Mouse (Mus musculus) heart, embryonic 15.5 days (tissue): Measurements from ENCODE around the gene Fam166b. TPM values are rescaled to one million over a fixed set of nuclear protein-coding genes. Genes with fewer than 3 reads are reported as not detected.

ENCODE experiments used
- ATAC-seq: fragments of 200-750 bp; cut with Nextera tagmentation; replicated peaks from 2 replicates; pipeline ENCODE4 v1.8.0; 2017; ENCODE audit warnings: low read depth, moderate TSS enrichment; ENCODE audit not compliant: insufficient number of reproducible peaks, insufficient read depth, low FRiP score
- H3K27ac ChIP-seq: fragments of 300-500 bp; sonication (generic); 2 replicates; pipeline ENCODE4 v1.5.1; 2015; ENCODE audit warnings: mild to moderate bottlenecking, inconsistent platforms
- H3K27me3 ChIP-seq: fragments of 300-500 bp; sonication (generic); 2 replicates; pipeline ENCODE4 v1.6.1; 2015; ENCODE audit warnings: inconsistent platforms
- H3K36me3 ChIP-seq: fragments of 300-500 bp; sonication (generic); 2 replicates; pipeline ENCODE4 v1.6.1; 2015; ENCODE audit warnings: mild to moderate bottlenecking, inconsistent platforms
- H3K4me1 ChIP-seq: fragments of 300-500 bp; sonication (generic); replicated peaks from 2 replicates; pipeline ENCODE4 v1.6.1; 2015; ENCODE audit warnings: inconsistent platforms
- H3K4me2 ChIP-seq: fragments of 300-500 bp; sonication (generic); 2 replicates; pipeline ENCODE4 v1.6.1; 2015; ENCODE audit warnings: inconsistent platforms, mild to moderate bottlenecking, moderate library complexity
- H3K4me3 ChIP-seq: fragments of 300-500 bp; sonication (generic); 2 replicates; pipeline ENCODE4 v1.5.1; 2015; ENCODE audit warnings: mild to moderate bottlenecking, inconsistent platforms
- H3K9ac ChIP-seq: fragments of 300-500 bp; sonication (generic); 2 replicates; pipeline ENCODE4 v1.6.1; 2015; ENCODE audit warnings: mild to moderate bottlenecking, inconsistent platforms
- H3K9me3 ChIP-seq: fragments of 300-500 bp; sonication (generic); replicated peaks from 2 replicates; pipeline ENCODE4 v1.6.1; 2016; ENCODE audit warnings: inconsistent platforms
- WGBS: fragments of 180-500 bp; shearing (Covaris S2); methylation state at CpG from one replicate; pipeline ENCODE4 v1.1.7; 2015; ENCODE audit warnings: mixed read lengths; 5-methylcytosine and 5-hydroxymethylcytosine counted together
- polyA plus RNA-seq: library from polyadenylated mRNA; unstranded; fragments of >200 nt; fragmentation: Nextera tagmentation; extraction: Ambion mirVana; gene quantifications from 2 replicates; pipeline ENCODE4 v1.2.1, GENCODE M21; 2015

Fam166b gene
- polyA plus RNA-seq, 1 experiment from 2014 or later, result 0.18 TPM

DNA sequence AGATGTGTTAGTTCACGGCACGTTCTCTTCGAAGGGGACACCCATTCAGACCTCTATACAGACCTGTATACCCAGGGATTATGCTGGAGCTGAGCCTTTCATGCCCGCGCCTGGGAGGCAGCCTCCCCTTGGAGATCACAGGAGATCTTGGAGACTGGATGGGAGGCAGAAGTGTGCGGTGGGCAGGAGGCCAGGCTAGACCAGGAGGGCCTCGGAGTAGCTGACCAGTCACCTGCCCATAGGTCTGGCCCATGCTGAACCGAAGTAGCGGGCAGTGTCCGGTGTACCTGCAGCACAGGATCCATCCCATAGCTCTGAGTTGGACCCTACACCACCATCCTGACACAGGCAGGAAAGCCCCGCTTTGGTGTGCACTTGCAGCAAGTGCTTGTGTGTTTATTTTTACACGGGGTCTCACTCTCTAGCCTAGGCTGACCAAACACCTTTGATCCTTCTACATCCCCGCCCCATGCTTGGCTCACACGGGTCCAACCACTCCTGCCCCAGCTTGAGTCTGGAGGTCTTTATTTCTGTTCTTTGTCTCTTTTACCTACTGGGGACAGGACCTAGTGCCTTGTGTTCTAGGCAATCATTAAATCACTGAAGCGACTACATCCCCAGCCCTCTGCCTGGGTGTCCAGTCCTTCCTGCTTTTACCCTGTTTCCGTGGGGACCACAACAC, 613 bp downstream of the Fam166b start:
- no peaks in the 10 kb centered on the region for H3K9me3 ChIP-seq
- peaks cover 33% of the 10 kb centered on the region for H3K27me3 ChIP-seq
- H3K4me2 ChIP-seq, result peak overlapping the region; percentile 36; the same call in 1 of the 2 replicates
- H3K27ac ChIP-seq, result no peak overlapping the region
- H3K36me3 ChIP-seq, result peaks cover 32% of the 10 kb centered on the region
- 36% methylated on average over 16 of the region's 16 CpGs for WGBS
- H3K9ac ChIP-seq, result no peak overlapping the region
- peaks cover 19% of the 10 kb centered on the region for H3K4me1 ChIP-seq
- no peak for ATAC-seq
- H3K4me3 ChIP-seq, result no peak overlapping the region

DNA sequence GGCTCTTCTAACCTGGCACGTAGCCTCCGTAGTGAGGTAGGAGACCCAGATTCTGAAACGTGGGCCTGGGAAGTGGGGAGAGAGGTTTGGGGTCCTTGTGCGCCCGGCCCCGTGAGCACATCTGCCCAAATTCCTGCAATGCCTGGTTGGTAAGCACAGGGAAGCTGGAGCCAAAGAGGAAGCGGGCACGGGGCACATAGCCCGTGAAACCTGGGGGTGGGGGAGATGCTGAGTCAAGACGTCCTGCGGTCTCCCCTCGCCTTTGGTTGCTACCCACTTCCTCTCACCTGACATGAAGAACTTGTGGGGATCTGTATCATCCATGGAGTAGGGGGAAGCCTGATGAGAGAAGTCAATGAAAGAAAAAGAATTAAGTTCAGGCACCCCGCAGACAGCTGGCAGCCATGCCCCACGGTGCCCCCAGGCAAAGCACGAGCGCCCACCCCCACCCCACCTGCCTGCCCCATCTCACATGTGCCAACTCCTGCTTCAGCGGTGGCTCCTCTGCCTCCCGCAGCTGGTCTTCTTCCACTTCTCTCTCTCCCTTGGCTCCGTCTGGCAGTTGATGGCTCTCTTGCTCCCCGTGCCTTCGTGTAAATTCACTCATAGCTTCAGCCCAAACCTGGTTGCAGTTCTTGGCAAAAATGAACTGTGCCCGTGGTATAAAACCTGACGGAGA, 1.3 kb downstream of the Fam166b start:
- WGBS, result 40% methylated on average over 23 of the region's 23 CpGs
- H3K9ac ChIP-seq, result no peak overlapping the region
- no peak for ATAC-seq
- H3K4me2 ChIP-seq, result no peak overlapping the region
- H3K4me3 ChIP-seq, result no peak overlapping the region
- H3K27me3 ChIP-seq, result peaks cover 33% of the 10 kb centered on the region
- peaks cover 39% of the 10 kb centered on the region for H3K36me3 ChIP-seq
- no peaks in the 10 kb centered on the region for H3K9me3 ChIP-seq
- no peak overlapping the region for H3K27ac ChIP-seq
- H3K4me1 ChIP-seq, result peaks cover 19% of the 10 kb centered on the region

DNA sequence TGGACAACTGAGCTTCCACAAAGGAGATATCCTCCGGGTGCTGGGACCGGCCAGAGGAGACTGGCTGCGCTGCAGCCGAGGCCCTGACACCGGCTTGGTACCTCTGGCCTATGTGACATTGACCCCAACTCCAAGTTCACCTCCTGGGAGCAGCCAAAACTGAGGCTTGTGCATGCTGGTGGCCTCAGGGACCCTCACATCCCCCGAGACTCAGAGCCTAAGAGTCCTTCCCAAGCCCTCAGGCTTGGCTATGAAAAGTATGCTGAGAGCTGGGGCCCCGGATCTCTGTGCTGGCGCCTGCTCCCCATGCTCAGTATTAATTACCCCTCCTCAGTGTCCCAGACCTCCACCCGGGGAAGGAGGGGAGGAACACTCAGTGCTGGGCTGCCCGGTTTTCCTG, 2.4 kb downstream of the Fam166b start:
- Histone ChIP-seq H3K27ac (no peak overlapping the region), H3K36me3 (peaks cover 51% of the 10 kb centered on the region), H3K9ac (no peak overlapping the region), H3K4me1 (peaks cover 18% of the 10 kb centered on the region), H3K27me3 (peaks cover 33% of the 10 kb centered on the region), H3K4me2 (no peak overlapping the region), H3K4me3 (no peak overlapping the region), H3K9me3 (no peaks in the 10 kb centered on the region)
- ATAC-seq, result no peak
- 66% methylated on average over 10 of the region's 10 CpGs for WGBS

DNA sequence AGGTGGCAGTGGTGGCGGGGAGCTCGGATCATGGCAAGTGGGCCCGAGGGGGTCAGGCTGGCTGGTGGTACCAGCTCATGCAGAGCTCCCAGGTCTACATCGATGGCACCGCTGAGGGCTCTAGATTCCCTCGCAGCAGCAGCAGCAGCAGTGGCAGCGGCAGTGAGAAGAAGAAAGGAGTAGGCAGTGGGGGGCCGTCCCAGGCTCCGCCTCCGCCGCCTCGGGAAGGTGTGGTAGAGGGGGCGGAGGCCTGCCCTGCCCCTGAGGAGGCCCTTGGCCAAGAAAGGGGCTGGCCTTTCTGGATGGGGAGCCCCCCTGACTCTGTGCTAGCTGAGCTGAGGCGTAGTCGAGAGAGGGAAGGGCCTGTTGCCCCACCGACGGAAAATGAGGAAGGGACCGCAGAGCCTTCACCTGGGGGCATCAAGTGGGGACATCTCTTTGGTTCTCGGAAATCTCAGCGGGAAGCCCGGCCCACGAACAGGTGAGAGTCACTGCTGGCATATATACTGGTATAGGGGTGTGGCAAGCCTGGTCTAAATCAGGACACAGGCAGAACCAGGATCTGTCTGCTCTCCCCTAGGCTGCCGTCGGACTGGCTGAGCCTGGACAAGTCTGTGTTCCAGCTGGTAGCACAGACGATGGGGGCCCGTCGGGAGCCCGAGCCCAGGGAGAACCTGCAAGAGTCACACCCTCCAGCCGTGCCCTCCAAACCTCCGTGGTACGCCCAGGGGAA, 3.1 kb downstream of the Fam166b start:
- H3K4me2 ChIP-seq, result no peak overlapping the region
- ATAC-seq, result no peak
- peaks cover 33% of the 10 kb centered on the region for H3K27me3 ChIP-seq
- H3K36me3 ChIP-seq, result peaks cover 51% of the 10 kb centered on the region
- no peak overlapping the region for H3K27ac ChIP-seq
- WGBS, result 45% methylated on average over 31 of the region's 31 CpGs
- H3K9ac ChIP-seq, result no peak overlapping the region
- peaks cover 18% of the 10 kb centered on the region for H3K4me1 ChIP-seq
- H3K9me3 ChIP-seq, result no peaks in the 10 kb centered on the region
- H3K4me3 ChIP-seq, result no peak overlapping the region

DNA sequence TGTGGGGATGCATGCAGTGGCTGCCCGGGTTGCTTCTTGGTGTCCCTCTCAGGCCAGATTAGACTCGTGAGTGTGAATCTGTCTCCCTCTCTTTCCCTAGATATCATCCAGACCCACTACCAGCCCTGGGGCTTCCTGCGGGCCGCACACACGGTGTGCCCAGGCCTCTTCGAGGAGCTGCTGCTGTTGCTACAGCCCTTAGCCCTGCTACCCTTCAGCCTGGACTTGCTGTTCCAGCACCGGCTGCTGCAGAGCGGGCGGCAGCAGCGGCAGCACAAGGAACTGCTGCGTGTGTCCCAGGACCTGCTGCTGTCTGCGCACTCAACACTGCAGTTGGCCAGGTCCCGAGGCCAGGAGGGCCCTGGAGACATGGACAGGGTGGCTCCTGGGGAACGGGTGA, 3.7 kb downstream of the Fam166b start:
- no peak overlapping the region for H3K27ac ChIP-seq
- no peak for ATAC-seq
- H3K4me2 ChIP-seq, result no peak overlapping the region
- peaks cover 33% of the 10 kb centered on the region for H3K27me3 ChIP-seq
- H3K9ac ChIP-seq, result no peak overlapping the region
- H3K4me1 ChIP-seq, result peaks cover 18% of the 10 kb centered on the region
- peaks cover 51% of the 10 kb centered on the region for H3K36me3 ChIP-seq
- no peak overlapping the region for H3K4me3 ChIP-seq
- H3K9me3 ChIP-seq, result no peaks in the 10 kb centered on the region
- WGBS, result 42% methylated on average over 14 of the region's 14 CpGs

DNA sequence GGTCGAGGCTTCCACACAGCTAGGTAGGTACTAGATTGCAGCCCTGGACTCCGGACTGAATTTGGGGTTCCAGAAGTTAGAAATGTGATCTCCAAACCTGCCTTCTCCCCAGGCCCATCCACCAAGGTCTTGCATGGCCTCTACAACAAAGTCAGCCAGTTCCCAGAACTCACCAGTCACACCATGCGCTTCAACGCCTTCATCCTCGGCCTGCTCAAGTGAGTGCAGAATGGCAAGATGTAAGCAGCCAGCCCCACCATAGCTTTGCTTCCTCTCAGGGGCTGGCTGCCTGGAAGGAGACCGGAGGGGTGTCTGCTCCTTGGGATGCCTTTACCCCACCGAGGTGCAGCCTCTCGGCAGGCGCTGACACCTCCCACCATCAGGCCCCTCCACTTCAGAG, 4.9 kb downstream of the Fam166b start:
- peaks cover 33% of the 10 kb centered on the region for H3K27me3 ChIP-seq
- 79% methylated on average over 9 of the region's 9 CpGs for WGBS
- H3K4me2 ChIP-seq, result no peak overlapping the region
- H3K27ac ChIP-seq, result no peak overlapping the region
- no peak overlapping the region for H3K9ac ChIP-seq
- peaks cover 51% of the 10 kb centered on the region for H3K36me3 ChIP-seq
- peaks cover 28% of the 10 kb centered on the region for H3K4me1 ChIP-seq
- H3K4me3 ChIP-seq, result no peak overlapping the region
- ATAC-seq, result no peak
- no peaks in the 10 kb centered on the region for H3K9me3 ChIP-seq

DNA sequence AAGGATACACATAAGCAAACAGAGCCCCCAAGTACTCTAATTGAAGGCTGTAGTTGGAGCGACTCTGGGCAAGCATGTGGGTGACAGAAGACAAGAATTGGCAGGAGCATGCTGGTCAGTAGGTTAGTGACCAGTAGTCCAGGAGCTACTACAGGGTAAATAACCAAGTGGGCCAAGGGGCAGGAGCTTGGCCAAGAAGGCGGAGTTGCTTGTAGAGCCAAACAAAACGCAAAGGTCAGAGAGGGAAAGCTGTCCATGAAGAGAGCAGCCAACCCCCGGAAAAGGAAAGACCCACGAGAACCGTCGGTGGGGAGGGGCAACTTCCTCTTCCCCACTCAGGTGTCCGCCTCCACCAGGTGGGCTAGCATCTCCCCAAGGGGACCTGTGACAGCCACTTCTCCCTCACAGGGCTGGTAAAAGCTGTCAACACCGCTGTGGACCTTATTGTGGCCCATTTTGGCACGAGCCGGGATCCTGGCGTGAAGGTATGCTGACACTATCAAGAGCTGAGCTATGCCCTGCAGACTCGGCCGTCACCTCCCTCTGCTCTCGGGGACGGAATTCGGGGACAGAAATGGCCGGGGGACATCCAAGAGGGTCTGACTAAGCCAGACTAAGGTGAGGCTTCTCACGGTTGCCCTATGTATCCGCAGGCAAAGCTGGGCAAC, 5.5 kb downstream of the Fam166b start:
- no peak for ATAC-seq
- no peak overlapping the region for H3K27ac ChIP-seq
- H3K4me3 ChIP-seq, result no peak overlapping the region
- H3K27me3 ChIP-seq, result peaks cover 33% of the 10 kb centered on the region
- WGBS, result 77% methylated on average over 20 of the region's 20 CpGs
- H3K36me3 ChIP-seq, result peaks cover 51% of the 10 kb centered on the region
- H3K4me2 ChIP-seq, result no peak overlapping the region
- H3K9ac ChIP-seq, result no peak overlapping the region
- H3K4me1 ChIP-seq, result peaks cover 25% of the 10 kb centered on the region
- H3K9me3 ChIP-seq, result no peaks in the 10 kb centered on the region

DNA sequence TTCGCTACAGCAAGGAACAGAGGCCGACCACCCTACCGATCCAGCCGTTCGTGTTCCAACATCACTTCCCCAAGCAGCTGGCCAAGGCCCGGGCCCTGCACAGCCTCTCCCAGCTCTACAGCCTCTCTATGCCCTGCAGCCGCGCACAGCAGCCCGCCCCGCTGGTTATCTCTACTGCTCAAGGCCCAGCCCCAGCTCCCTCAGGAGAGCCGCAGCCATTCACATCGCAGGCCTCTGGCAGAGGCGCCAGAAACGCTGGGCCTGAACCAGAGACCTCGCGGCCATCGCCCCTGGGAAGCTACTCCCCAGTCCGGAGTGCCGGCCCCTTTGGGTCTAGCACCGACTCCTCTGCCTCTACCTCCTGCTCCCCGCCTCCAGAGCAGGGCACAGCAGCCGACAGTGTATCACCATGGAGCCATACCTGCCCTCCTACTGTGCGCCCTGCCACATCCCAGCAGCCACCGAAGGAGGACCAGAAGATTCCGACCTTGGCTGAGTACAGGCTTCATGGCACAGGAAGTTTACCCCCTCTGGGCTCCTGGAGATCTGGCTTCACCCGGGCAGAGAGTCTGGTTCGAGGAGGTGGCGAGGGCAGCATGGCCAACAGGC, 7.2 kb downstream of the Fam166b start:
- Histone ChIP-seq H3K27me3 (peaks cover 23% of the 10 kb centered on the region), H3K4me1 (peaks cover 33% of the 10 kb centered on the region), H3K36me3 (peaks cover 52% of the 10 kb centered on the region), H3K4me2 (no peak overlapping the region), H3K9ac (no peak overlapping the region), H3K9me3 (no peaks in the 10 kb centered on the region), H3K4me3 (no peak overlapping the region), H3K27ac (no peak overlapping the region)
- ATAC-seq, result 0 out of 2 replicates have a peak, but pooled peaks have one; percentile 14
- WGBS, result 67% methylated on average over 28 of the region's 28 CpGs

DNA sequence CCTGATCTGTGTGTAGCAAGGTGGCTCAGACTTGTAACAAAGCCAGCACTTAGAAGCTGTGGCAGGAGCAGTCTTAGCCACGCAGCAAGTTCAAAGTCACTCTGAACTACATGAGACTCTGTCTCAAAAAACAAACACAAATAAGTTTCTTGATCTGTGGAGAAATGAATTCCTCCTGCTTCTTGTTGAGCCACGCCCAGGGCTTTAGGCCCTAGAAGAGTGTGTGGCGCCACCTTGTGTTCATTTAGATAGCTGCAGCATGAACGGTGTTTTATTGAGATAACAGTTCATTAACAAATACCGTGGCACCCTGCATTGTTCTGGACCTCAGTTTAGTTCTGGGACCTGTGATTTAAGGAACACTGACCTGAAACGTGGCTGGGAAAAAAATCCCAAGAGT, 8.6 kb downstream of the Fam166b start:
- H3K27me3 ChIP-seq, result peaks cover 9% of the 10 kb centered on the region
- WGBS, result 4% methylated on average over 6 of the region's 6 CpGs
- H3K9me3 ChIP-seq, result no peaks in the 10 kb centered on the region
- peaks cover 51% of the 10 kb centered on the region for H3K36me3 ChIP-seq
- no peak overlapping the region for H3K4me2 ChIP-seq
- no peak overlapping the region; the same call in 1 of the 2 replicates for H3K27ac ChIP-seq
- no peak overlapping the region for H3K9ac ChIP-seq
- no peak overlapping the region for H3K4me3 ChIP-seq
- no peak for ATAC-seq
- H3K4me1 ChIP-seq, result peaks cover 32% of the 10 kb centered on the region

DNA sequence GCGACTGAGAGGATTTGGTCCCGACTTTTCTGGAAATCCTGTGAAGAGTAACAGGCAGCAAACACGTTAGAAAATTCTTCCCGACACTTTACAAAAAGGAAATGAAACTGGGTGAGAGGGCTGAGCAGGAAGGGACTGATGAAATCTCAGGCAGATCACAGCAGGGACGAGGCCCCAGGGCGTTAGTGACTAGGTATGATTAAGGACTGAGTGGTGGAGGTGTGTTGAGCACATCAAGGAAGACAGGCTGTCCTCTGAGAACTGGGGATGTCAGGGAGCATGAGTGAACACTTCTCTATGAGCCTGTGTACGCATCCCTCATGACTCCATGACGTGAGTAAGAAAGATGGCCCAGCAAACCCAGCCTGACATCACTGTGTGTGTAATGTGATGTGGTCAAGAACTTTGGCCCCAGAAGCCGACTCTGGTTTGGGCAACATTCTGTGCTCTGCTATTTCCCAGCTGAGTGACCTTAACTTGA, 9.1 kb downstream of the Fam166b start:
- WGBS, result 57% methylated on average over 9 of the region's 9 CpGs
- peaks cover 5% of the 10 kb centered on the region; the same call in 1 of the 2 replicates for H3K27me3 ChIP-seq
- H3K4me2 ChIP-seq, result no peak overlapping the region
- no peak overlapping the region for H3K4me3 ChIP-seq
- H3K36me3 ChIP-seq, result peaks cover 51% of the 10 kb centered on the region
- H3K9ac ChIP-seq, result no peak overlapping the region
- H3K9me3 ChIP-seq, result no peaks in the 10 kb centered on the region
- H3K27ac ChIP-seq, result no peak overlapping the region; the same call in 1 of the 2 replicates
- no peak for ATAC-seq
- H3K4me1 ChIP-seq, result peaks cover 32% of the 10 kb centered on the region
